Mouse (Mus musculus) forebrain, postnatal 0 days (tissue): ENCODE measurements around the gene Arfip2. TPM values are rescaled to one million over a fixed set of nuclear protein-coding genes. Genes with fewer than 3 reads are reported as not detected.
A peak's percentile ranks its signal among the peaks of the same experiment; 100 is the strongest.

Source experiments
- ATAC-seq: fragments of 200-750 bp; cut with Nextera tagmentation; 2 replicates; pipeline ENCODE4 v1.8.0; 2017; ENCODE audit warnings: mild to moderate bottlenecking, moderate library complexity
- DNase-seq: peaks from one replicate; pipeline ENCODE4 v3.0.0-alpha.2; 2015
- H3K27ac ChIP-seq: fragments of 300-500 bp; sonication (generic); 2 replicates; pipeline ENCODE4 v1.5.1; 2014; ENCODE audit warnings: low read depth, mild to moderate bottlenecking, antibody characterized with exemption, low read length, moderate library complexity, mixed read lengths
- H3K27me3 ChIP-seq: fragments of 300-500 bp; sonication (generic); 2 replicates; pipeline ENCODE4 v1.6.1; 2014; ENCODE audit warnings: mild to moderate bottlenecking, low read length, mixed read lengths; ENCODE audit not compliant: insufficient read depth
- H3K36me3 ChIP-seq: fragments of 300-500 bp; sonication (generic); 2 replicates; pipeline ENCODE4 v1.6.1; 2014; ENCODE audit warnings: mild to moderate bottlenecking, moderate library complexity; ENCODE audit not compliant: insufficient read depth
- H3K4me1 ChIP-seq: fragments of 300-500 bp; sonication (generic); 2 replicates; pipeline ENCODE4 v1.6.1; 2014; ENCODE audit warnings: antibody characterized with exemption; ENCODE audit not compliant: insufficient read depth
- H3K4me2 ChIP-seq: fragments of 300-500 bp; sonication (generic); 2 replicates; pipeline ENCODE4 v1.6.1; 2014; ENCODE audit warnings: low read depth, mild to moderate bottlenecking, moderate library complexity
- H3K4me3 ChIP-seq: fragments of 300-500 bp; sonication (generic); 2 replicates; pipeline ENCODE4 v1.5.1; 2014; ENCODE audit warnings: low read depth, low read length, mixed read lengths
- H3K9ac ChIP-seq: fragments of 300-500 bp; sonication (generic); 2 replicates; pipeline ENCODE4 v1.6.1; 2014; ENCODE audit warnings: mild to moderate bottlenecking
- H3K9me3 ChIP-seq: fragments of 300-500 bp; sonication (generic); 2 replicates; pipeline ENCODE4 v1.6.1; 2016; ENCODE audit warnings: low read length
- CTCF ChIP-seq: sonication (generic); IDR thresholded peaks from 2 replicates; pipeline ENCODE4 v1.5.1; 2016; ENCODE audit warnings: antibody characterized with exemption, control low read depth, low read depth
- WGBS: fragments of 180-500 bp; shearing (Covaris S2); extraction: QIAGEN DNeasy Blood & Tissue Kit; methylation state at CpG from one replicate; pipeline ENCODE4 v1.1.7; 2014; 5-methylcytosine and 5-hydroxymethylcytosine counted together
- polyA plus RNA-seq: library from polyadenylated mRNA; unstranded; fragments of >200 nt; fragmentation: Nextera tagmentation; extraction: Ambion mirVana; gene quantifications from 2 replicates; pipeline ENCODE4 v1.2.1, GENCODE M21; 2015
- total RNA-seq: library from RNA; depleted of rRNA; stranded (reverse); fragments of >200 nt; gene quantifications from 2 replicates; pipeline ENCODE4 v1.2.3, GENCODE M21; 2014; rRNA removed

Gene Arfip2
- total RNA-seq (89.7 and 93.8 TPM in 2 replicates), polyA plus RNA-seq (88.6 and 93.4 TPM in 2 replicates)

GRCm38 (mm10) chr7:105640233-105640893 is at the start of gene Arfip2, which contains the start of gene Gm45799:
Gene Arfip2 (minus strand): TSS chr7:105640416.
Gene Gm45799 (plus strand): TSS chr7:105640552.
- H3K36me3 ChIP-seq, result peaks cover 32% of the 10 kb centered on the region
- TF ChIP-seq CTCF, result no peak
- H3K9ac ChIP-seq, result peak within 1 kb of the TSS; percentile 86
- H3K9me3 ChIP-seq, result no peaks in the 10 kb centered on the region
- under 1% methylated on average over 45 of the region's 45 CpGs for WGBS
- peak; percentile 99 for DNase-seq
- peak within 1 kb of the TSS; percentile 93 for H3K4me2 ChIP-seq
- H3K27ac ChIP-seq, result peak within 1 kb of the TSS; percentile 77
- H3K27me3 ChIP-seq, result no peaks in the 10 kb centered on the region
- peaks cover 17% of the 10 kb centered on the region for H3K4me1 ChIP-seq
- peak within 1 kb of the TSS; percentile 66 for H3K4me3 ChIP-seq
- ATAC-seq, result peak; percentile 98

- peak; percentile 62 for ATAC-seq
- peak; percentile 3 for DNase-seq
These were observed 45.5 kb upstream of the Arfip2 start for GRCm38 (mm10) chr7:105685541-105686197.

GRCm38 (mm10) chr7:105650639-105651435 is 10.6 kb upstream of the Arfip2 start, which contains the start of gene Dnhd1:
Gene Dnhd1 (plus strand): TSS chr7:105650827.
- no peaks in the 10 kb centered on the region for H3K36me3 ChIP-seq
- WGBS, result 1% methylated on average over 17 of the region's 17 CpGs
- H3K4me3 ChIP-seq, result peak within 1 kb of the TSS; percentile 34
- H3K9me3 ChIP-seq, result no peaks in the 10 kb centered on the region
- no peak within 1 kb of the TSS for H3K27ac ChIP-seq
- H3K4me2 ChIP-seq, result peak within 1 kb of the TSS; percentile 70
- H3K9ac ChIP-seq, result peak within 1 kb of the TSS; percentile 35; the same call in 1 of the 2 replicates
- ATAC-seq, result peak; percentile 93
- TF ChIP-seq CTCF, result peak; percentile 67
- peak; percentile 47 for DNase-seq
- 0 out of 2 replicates have a peak, but pooled peaks cover 3% of the 10 kb centered on the region for H3K4me1 ChIP-seq
- no peaks in the 10 kb centered on the region for H3K27me3 ChIP-seq

More at GRCm38 (mm10) chr7:105685541-105686197, 45.5 kb upstream of the Arfip2 start:
- TF ChIP-seq CTCF, result no peak
- no peaks in the 10 kb centered on the region for H3K36me3 ChIP-seq
- no peaks in the 10 kb centered on the region for H3K9me3 ChIP-seq
- H3K27ac ChIP-seq, result no peak overlapping the region
- WGBS, result 11% methylated on average over 13 of the region's 13 CpGs
- no peak overlapping the region for H3K4me3 ChIP-seq
- H3K27me3 ChIP-seq, result no peaks in the 10 kb centered on the region
- no peak overlapping the region for H3K9ac ChIP-seq
- H3K4me1 ChIP-seq, result no peaks in the 10 kb centered on the region
- no peak overlapping the region for H3K4me2 ChIP-seq

DNA sequence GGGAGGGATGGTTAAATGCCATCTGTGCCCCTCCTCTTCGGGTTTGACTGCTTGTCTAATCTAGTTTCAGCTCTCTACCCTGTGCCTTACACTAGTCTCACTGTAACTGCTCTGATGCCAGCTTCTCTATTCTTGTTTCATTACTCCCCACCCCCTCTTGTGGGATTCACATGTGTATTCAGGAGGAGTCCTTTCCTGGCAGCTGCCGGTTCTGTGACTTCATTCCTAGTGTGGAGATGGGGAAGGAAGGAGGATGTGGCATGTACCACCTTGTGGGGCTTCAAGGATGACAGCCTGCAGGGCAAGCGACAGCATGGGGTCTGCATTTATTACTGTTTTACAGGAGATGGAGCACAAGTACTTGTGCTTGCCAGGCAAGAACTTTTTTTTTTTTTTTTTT is 1.7 kb upstream of the Arfip2 start:
- H3K9ac ChIP-seq, result no peak overlapping the region
- peaks cover 19% of the 10 kb centered on the region; the same call in 1 of the 2 replicates for H3K36me3 ChIP-seq
- DNase-seq (no peak), ATAC-seq (no peak)
- no peak overlapping the region for H3K27ac ChIP-seq
- peaks cover 17% of the 10 kb centered on the region for H3K4me1 ChIP-seq
- 77% methylated on average over 3 of the region's 3 CpGs for WGBS
- H3K4me3 ChIP-seq, result no peak overlapping the region
- TF ChIP-seq CTCF, result no peak
- no peaks in the 10 kb centered on the region for H3K27me3 ChIP-seq
- no peak overlapping the region for H3K4me2 ChIP-seq
- no peaks in the 10 kb centered on the region for H3K9me3 ChIP-seq

DNA sequence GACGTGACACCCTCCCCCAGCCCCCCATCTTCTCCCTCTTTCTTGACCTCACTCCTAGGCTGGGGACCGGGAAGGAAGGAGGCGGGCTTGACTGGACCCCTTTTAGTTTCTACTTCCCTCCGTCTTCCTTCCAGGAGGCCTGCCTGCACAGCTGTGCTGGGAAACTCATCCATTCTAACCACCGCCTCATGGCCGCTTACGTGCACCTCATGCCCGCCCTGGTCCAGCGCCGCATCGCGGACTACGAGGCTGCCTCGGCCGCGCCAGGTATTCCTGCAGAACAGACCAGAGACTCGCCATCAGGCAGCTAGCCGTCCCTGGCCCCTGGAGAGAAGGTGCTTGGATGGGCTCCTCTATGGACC is 659 bp upstream of the Arfip2 start:
- DNase-seq, result no peak

DNA sequence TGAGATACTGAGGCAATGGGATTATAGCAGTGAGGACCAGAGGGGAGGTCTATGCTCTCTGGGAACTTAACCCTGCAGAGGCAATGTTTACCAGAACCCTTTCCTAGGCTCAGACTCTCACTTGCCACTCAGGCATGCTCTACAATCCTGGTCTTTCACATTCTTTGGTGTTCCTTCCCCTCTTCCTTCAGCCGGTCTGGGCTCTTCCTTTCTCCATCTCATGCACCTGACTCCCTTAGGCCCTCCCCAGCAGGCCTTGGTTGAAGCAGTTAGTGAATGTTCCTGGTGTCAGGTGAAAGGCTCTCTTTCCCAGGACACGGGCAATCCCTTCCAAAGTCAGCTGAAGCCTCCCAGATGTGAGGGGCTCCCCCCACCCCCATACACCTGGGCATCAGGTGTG is 460 bp downstream of the Arfip2 start, which contains the start of gene Timm10b:
Gene Timm10b (plus strand): TSS at position 301 of the 400 bp plus-strand sequence.
- DNase-seq, result no peak
- H3K9ac ChIP-seq, result peak within 1 kb of the TSS; percentile 86
- peak within 1 kb of the TSS; percentile 66 for H3K4me3 ChIP-seq

More for the DNA sequence above, 659 bp upstream of the Arfip2 start:
- peak; percentile 29; the same call in 1 of the 2 replicates for TF ChIP-seq CTCF
- 5% methylated on average over 18 of the region's 18 CpGs for WGBS
- Histone ChIP-seq H3K4me3 (peak overlapping the region; percentile 66), H3K4me1 (peaks cover 17% of the 10 kb centered on the region), H3K27me3 (no peaks in the 10 kb centered on the region), H3K9ac (peak overlapping the region; percentile 67), H3K27ac (peak overlapping the region; percentile 77), H3K36me3 (peaks cover 28% of the 10 kb centered on the region; the same call in 1 of the 2 replicates), H3K4me2 (peak overlapping the region; percentile 93), H3K9me3 (no peaks in the 10 kb centered on the region)
- ATAC-seq, result no peak

More for the DNA sequence above, 460 bp downstream of the Arfip2 start, which contains the start of gene Timm10b:
- peak within 1 kb of the TSS; percentile 77 for H3K27ac ChIP-seq
- H3K4me1 ChIP-seq, result peaks cover 17% of the 10 kb centered on the region
- H3K36me3 ChIP-seq, result peaks cover 31% of the 10 kb centered on the region
- H3K27me3 ChIP-seq, result no peaks in the 10 kb centered on the region
- ATAC-seq, result 0 out of 2 replicates have a peak, but pooled peaks have one; percentile 2
- peak within 1 kb of the TSS; percentile 93 for H3K4me2 ChIP-seq
- 14% methylated on average over 2 of the region's 2 CpGs for WGBS
- no peaks in the 10 kb centered on the region for H3K9me3 ChIP-seq
- no peak for TF ChIP-seq CTCF
